Mouse (Mus musculus) spleen, adult 2 months (tissue): ENCODE data around the gene Hoxd13.

Experiments used
- CTCF ChIP-seq: fragments of 200-500 bp; IDR thresholded peaks from 2 replicates; pipeline ENCODE4 v1.5.1; 2011; ENCODE audit warnings: mild to moderate bottlenecking, inconsistent platforms; ENCODE audit not compliant: insufficient read depth, insufficient read length, insufficient replicate concordance; ENCODE audit errors: extremely low read depth
- POLR2A ChIP-seq: fragments of 200-500 bp; IDR thresholded peaks from 2 replicates; pipeline ENCODE4 v1.6.1; 2011; ENCODE audit warnings: low read depth, low read length, inconsistent platforms

DNA sequence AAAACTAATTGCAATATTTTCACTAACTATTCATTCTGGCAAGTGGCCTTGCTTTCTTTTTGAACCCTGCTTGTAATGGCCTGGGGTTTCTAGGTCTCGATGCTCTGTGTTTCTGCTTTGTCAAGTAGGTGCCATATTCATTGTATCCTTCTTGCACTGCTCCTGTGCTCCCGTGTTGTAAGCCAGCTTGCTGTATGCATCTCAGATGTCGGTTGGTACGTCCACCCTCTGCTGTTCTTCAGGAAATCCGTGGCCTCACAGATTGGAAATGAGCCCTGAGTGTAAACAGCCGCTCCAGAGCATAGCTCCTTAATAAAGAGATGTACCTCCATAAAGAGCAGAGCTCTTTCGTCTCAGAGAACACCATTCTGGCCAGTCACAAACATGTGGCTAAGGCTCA lies 39.5 kb downstream of the Hoxd13 start:
- TF ChIP-seq POLR2A: no peak
- no peak for TF ChIP-seq CTCF
